Mouse (Mus musculus) induced T-regulatory cell, adult 2 months (primary cell): ENCODE measurements at regions not wholly inside any gene's neighbourhood (a gene's known extent, or its start where the extent isn't known, plus 50 kb on each side); places are given as distances from the start of the nearest gene placed in this dataset.
A peak's percentile ranks its signal among the peaks of the same experiment; 100 is the strongest.

ENCODE experiments used
- DNase-seq: peaks from one replicate; pipeline ENCODE4 v3.0.0-alpha.2; 2012; ENCODE audit warnings: low read depth

DNA sequence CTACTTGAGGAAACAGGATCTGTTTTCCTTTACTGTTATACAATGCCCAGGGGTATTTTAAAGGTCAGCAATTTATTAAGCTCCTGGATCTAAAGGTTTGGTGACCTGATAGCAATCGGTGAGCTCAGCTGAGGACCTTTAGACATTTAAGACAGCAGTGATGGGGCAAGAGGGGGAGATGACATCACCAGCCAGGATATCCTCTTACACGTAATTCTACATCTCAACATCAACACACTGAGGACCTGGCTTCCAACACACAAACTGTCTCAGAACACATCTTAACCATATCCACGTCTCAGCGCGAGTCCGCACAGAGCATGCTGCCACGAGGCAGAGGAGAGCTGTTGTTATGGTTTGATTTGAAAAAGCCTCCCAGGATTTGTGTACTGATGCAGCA lies 69.2 kb downstream of the Nhlrc3 start:
- no peak for DNase-seq

DNA sequence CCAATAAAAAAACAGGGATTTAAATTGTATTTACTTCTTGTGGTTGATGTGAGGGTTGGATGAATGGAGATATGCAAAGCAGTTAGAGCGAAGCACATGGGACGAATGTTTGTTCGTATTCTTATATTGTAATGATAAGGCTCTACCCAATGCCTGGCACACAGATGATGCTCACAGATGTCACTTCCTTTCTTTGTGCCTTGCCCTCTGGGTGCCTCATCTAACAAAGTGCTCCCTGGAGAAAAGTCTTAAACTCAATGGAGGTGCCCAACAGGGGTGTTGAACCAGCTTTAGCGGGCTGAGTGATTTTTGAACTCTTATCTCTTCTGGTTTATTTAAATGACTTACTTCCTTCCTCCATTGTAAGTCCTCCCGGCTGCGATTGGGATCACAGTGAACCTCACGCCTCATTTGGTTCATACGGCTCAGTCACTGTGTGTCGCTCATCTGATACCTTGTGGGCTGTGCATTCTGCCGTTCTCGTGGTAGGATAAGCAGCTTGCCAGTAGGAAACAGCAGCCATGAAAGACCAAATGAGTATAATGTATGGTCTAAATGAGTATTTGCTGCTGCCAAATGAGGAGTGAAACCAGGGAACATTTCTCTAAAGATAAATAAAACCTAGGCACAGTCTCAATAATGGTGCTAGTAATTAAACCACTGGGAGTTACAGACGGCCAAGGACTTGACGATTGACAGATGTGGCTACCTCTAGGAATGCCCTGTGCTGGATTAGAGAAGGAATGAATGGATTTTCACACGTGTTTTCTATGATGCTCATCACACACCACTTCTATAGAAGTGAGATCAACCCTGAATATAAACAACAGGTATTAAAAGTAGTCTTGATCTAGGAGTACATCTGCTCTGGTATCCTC lies 81.2 kb downstream of the Nhlrc3 start:
- DNase-seq: no peak

DNA sequence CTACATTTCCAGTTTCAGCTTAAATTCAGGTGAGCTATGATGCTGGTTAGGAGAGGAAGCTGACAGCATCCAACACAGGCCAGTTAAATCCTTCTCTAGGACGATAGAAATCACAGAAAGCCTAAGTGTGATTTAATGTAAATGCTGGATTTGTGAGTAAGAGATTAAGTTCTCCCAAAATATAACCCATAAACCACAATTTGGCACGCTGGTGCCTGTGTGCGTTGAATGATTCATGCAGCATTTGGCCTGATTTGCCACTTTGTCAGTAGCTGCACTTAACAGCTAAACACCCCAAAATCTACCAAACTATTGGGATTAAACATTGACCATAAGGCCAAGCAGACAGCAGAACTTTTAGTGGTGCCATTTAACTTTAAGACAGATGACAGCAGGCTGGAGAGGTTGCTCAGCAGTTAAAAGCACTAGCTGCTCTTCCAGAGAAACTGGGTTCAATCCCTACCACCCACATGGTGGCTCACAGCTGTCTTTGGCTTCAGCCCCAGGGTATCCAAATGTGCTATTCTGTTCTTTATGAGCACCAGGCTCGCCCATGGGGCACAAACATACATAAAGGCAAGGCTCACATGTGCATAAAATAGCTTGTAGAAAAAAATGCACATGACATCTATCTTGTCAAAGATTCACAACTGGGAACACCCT lies 83.5 kb downstream of the Nhlrc3 start:
- no peak for DNase-seq

DNA sequence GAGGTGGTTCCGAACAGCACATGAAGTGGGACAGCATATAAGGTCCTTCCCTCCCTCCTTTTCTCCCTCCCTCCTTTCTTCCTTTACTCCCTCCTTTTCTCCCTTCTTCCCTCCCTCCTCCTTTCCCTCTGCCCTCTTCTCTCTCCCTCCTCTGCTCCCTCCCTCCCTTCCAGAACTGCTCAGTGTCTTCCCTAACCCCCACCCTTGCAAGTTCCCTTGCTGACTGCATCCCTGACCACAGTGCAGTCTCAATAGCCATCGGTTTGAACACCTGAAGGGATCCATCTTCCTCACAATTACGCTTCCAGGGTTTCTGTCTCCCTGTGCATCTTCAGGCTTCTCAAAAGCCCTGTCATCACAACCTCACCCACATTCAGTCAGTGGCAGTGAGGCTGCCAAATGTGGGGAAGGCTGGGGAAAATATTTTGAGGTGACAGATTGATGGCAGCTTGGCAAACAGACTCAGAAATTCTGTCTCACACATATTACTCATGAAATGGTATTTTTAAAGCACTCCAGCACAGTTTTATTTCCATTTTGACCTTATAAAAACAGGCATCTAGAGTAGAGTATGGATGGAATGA lies 86.2 kb downstream of the Nhlrc3 start:
- no peak for DNase-seq

DNA sequence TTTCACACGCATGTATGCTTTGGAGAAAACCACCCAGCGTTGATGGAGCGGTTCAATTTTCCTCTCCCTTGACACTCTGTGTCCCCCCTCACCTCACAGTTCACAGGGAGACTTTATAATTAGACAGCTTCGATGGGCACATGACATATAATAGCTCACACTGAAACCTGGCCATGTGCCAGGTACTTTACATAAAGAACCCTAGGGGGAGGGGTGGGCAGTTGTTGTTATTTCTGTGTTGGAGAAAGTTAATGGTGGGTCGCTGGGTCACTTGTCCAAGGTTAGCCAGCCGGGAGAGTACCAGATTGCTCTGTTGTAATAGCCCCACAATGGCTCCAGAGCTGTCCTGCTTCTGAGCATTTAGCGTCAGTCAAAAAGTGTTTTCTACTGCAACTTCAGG lies 90.2 kb downstream of the Nhlrc3 start:
- no peak for DNase-seq

DNA sequence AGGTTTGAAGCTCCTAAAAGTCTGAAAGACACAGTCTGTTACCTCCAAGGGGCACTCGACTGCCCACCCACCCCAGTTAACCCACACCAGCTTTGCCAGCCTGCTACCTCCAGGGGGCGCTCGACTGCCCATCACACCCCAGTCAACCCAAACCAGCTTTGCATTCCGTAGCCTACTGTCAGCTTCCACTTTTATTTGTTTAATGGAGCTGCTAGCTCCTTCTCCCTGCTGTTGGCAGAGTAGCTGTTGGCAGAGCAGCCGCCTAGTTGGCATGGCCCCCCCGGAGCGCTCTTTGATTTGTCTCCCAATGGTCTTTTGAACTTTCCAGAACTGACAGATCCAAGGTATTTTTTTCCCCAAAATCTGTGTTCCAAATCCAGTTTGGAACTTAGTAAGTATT lies 91.2 kb downstream of the Nhlrc3 start:
- DNase-seq: no peak

DNA sequence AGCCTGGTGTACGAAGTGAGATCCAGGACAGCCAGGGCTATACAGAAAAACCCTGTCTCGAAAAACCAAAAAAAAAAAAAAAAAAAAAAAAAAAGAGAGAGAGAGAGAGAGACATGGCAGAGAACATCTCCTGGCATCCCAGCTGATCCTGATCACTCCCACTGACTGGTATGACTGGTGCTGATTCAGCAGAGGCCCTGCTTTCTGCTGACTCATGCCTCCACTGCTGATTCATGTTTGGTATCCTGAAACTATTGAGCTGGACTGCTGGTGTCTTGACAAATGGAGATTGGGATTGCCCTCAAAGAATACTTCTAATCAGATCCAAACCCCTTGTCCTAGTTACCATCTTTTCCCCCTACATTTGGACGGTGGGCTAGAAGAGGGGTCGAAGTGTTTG lies 101.9 kb downstream of the Nhlrc3 start:
- no peak for DNase-seq

DNA sequence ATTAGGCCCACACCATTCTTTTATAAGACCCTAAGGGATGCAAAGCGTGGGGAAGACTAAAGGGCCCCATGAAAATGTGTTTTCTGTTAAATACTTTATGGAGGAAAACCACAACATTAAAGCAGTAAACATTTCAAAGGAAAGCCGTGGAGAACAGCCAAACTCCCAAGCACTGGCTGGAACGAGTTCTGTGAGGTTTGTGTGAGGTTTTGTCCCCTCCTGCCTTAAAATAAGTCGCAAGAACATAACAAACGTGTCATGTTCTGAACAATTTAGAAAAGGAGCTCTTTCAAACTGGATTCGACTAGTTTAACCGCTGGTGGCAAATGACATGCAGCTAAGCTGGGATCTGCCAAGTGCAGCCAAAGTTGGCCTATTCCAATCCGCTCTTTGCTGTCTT lies 109.4 kb downstream of the Nhlrc3 start:
- no peak for DNase-seq

DNA sequence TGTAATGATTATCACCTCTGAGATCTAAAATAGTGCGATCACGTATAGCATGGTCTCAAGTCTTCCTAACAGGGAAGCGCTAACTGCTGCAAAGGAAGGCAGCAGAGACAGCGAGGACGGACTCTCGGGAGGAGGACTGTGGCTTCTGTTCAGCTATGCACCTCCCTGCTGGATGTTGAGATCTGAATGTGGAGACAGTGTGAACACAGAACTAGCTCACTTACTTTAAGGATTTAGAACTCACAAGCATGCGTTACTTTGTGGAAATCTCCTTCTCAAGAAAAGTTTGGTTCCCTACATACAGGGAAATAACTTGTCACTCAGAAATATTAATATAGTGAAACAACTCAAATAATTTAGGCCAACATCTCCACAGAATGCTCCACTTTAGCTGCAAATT lies 109.8 kb downstream of the Nhlrc3 start:
- DNase-seq: no peak

DNA sequence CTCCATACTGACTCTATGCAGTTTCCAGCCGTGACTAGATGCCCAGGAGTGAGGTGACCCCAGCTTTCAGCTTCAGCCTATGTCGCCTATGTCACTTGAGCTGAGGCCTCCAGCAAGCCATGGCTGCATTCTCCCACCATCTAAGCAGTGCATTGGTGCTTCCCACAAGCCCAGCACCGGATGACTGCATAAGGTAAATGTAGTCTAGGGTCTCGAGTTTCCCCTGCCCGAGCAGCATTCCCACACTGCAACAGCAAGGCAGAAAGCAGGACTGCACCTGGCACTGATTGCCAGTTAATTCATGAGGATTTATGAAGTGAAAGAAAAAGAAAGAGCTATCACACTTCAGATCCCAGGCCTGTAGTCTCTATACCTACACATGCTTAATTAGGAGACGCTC lies 119.5 kb downstream of the Nhlrc3 start:
- DNase-seq: no peak

DNA sequence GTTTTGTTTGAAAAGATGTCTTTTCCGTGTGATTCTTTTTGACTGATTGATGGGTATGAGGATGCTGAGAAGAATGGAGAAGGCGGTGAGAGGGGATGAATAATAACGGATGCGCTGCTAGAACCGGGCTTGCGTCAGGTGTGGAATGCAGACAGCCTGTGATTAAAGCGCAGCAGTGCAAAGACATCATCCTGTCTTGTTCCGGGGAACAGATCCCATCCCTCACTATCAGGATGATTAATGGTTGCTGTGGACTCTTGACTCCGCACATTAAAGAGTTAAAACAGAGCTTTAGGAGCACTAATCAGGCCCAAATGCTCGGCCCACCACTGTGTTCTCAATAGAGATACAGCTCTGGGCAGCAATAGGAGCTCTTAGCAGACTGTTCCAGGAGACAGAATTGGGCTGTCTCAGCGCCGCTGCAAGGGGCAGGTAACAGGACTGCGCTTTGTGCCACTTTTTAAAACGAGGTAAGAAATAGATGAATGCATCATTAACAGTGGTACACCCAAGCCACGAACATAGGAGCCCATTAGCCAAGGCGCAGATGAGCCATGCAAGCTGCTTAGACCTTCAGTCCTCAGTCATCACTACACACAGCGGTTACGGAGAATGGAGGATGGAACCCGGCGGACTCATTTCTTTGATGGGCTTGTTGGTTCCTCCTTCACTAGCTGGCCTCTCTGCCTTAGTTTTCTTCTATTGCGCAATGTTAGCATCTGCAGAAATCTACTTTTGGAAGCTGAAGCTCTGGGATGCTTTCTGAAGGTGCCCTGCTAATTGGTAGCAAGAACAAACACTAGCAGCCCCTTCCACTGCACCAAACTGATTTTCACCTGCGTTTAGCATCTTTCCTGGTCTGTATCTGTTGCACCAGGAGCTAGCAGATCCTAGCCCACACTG lies 121.6 kb downstream of the Nhlrc3 start:
- DNase-seq: no peak

DNA sequence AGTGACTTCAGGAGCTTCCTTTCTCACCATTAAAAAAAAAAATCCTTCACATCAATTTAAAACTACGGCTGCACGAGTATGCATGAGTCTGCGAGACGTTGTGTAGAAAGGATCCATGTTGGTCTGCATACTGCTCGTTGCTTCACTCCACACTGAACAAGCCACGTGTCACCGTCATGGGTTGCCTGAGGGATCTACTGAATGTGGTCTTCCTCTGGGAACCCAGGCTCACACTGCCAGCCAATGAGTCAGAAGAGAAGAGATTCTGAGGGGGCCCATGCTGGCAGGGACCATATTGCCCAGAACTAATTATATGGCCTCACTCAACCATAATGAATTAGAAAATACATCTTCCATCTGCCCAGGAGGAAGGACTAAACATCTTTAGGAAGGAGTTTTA lies 124.6 kb downstream of the Nhlrc3 start:
- no peak for DNase-seq

DNA sequence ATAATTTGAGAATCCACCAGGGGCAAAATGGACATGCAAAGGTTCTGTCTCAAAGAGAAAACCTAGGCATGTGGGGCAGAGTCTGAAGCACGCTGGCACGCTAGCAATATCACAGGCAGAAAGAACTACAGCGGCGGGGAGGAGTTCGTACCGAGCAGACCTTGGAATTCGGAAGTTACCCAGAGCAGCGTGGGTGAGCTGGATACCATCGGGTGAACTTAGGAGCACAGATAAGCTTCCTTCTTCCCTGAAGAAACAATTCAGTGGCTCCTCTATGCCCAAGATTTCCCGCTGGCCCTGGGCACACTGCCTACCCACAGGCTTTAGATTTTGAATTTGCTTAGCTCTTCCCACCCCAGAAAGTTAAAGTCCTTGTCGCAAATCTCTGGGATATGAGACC lies 129.1 kb downstream of the Nhlrc3 start:
- no peak for DNase-seq

DNA sequence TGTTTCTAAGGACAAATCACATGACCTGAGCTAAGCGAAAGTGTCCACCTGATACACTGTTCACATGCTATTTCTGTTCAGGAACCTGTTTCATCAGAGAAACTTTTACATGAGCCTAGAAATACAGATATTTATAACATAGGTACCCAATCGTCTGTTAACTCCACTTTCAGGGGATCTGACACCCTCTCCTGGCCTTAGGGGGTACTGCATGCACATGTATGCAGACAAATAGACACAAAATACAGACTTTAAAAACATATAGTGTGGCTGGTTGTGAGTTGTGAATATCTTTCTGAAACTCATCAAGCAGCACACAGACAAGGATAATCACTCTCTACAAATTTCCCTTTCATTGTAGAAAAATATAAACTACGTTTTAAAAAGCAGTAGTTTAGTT lies 133.6 kb downstream of the Nhlrc3 start:
- DNase-seq: peak; percentile 3

DNA sequence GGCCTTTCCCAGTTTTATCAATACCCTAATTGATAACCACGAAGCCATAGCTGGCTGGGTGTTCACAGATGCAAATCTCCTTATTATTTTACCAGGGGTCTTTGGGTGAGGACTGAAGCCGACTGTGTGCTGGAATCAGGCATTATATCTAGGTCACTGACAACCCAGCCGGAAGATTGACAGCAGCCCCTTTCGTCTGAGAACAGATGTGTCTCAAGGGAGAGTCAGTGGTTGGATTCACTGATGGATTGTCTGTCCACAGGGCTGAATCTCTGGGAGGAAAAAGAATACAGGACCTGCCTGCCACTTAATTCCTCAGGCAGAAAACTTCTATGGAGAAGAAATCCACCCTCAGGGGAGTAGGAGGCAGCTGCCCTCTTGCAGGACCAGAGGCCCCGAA lies 135.7 kb downstream of the Nhlrc3 start:
- DNase-seq: no peak

DNA sequence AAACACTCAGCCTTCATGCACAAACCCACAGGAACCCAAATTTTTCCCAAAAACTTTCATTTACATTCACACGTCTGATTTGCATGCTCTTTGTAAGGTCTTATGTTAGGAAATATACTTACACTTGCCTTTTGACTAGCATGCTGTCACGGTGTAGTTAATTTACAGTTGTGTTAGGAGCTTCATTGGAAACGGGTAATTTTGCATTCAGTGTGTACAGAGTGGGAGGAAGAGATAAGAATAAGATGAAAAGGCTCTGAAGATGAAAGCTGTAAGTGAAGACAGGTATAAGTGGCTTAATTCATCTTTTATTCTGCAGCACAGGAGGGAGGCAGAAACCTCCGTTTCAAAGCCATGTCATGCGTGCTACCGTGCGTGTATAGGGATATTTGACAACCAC lies 136.2 kb downstream of the Nhlrc3 start:
- no peak for DNase-seq

DNA sequence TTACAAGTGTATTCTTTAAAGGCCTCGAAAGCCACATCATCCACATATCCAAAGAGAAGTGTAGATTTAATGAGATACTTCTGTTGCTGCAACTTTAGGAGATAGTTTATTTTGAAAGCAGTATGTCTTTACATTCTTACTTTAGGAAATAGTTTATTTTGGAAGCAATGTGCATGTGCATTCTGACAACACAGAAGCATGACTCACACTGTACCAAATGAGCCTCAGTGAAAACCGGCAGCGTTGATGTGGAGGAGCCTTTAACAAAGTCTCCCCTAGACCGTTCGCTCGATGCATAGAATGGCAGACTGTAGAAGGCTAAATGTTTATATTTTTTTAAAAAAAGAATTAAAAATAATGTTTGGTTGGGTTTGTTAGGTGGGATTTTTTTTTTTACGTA lies 138.1 kb downstream of the Nhlrc3 start:
- DNase-seq: no peak

DNA sequence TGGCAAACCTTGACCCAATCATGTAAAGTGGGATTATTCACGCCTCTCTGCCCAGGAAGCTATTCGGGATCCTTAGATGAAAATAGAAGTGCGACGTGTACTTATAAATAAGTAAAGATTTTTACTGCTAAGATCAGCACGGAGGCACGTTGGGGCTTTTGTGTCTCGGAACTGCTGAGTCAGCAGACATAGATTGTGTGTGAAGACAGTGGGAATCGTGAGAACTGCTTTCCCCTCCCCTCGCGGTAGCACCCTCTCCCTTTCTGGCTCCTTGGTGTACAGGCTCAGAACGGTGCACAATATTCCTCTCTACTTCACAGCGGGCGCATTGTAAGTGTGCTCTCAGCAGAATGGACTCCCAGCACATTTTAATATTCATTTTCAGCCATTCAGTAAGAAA lies 138.7 kb downstream of the Nhlrc3 start:
- DNase-seq: no peak

DNA sequence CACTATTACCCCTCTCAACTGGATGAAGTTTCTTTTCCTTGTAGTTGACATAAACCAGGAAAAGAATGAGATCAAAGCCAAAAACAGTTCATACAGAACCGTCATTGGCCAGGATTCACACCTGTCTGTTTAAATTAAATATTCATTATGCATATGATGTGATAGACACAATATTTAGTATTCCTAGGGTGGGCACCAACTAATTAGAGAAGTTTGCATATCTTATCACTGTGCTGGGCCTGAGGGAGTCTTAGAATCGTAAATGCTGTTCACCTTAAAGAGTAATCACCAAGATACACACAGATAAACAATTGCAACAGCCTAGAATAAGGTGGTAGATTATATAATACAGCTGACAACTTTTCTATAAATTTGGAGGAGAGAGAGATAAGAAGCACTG lies 147.7 kb downstream of the Nhlrc3 start:
- no peak for DNase-seq
